Mouse (Mus musculus) heart, embryonic 12.5 days (tissue): ENCODE measurements around the gene Arf1. TPM values are rescaled to one million over a fixed set of nuclear protein-coding genes. Genes with fewer than 3 reads are reported as not detected.

Experiments
- ATAC-seq: fragments of 200-750 bp; cut with Nextera tagmentation; 2 replicates; pipeline ENCODE4 v1.8.0; 2017; ENCODE audit warnings: moderate TSS enrichment, moderate library complexity; ENCODE audit not compliant: insufficient number of reproducible peaks, low FRiP score
- H3K27ac ChIP-seq: fragments of 300-500 bp; sonication (generic); 2 replicates; pipeline ENCODE4 v1.5.1; 2016; ENCODE audit warnings: mild to moderate bottlenecking, moderate library complexity; ENCODE audit not compliant: poor library complexity, severe bottlenecking
- H3K27me3 ChIP-seq: fragments of 300-500 bp; sonication (generic); replicated peaks from 2 replicates; pipeline ENCODE4 v1.6.1; 2016; ENCODE audit warnings: mild to moderate bottlenecking, moderate library complexity
- H3K36me3 ChIP-seq: fragments of 300-500 bp; sonication (generic); 2 replicates; pipeline ENCODE4 v1.6.1; 2016; ENCODE audit warnings: mild to moderate bottlenecking, moderate library complexity
- H3K4me1 ChIP-seq: fragments of 300-500 bp; sonication (generic); replicated peaks from 2 replicates; pipeline ENCODE4 v1.6.1; 2016; ENCODE audit warnings: mild to moderate bottlenecking
- H3K4me2 ChIP-seq: fragments of 300-500 bp; sonication (generic); 2 replicates; pipeline ENCODE4 v1.6.1; 2016; ENCODE audit warnings: mild to moderate bottlenecking, moderate library complexity
- H3K4me3 ChIP-seq: fragments of 300-500 bp; sonication (generic); 2 replicates; pipeline ENCODE4 v1.5.1; 2016; ENCODE audit warnings: mild to moderate bottlenecking
- H3K9ac ChIP-seq: fragments of 300-500 bp; sonication (generic); 2 replicates; pipeline ENCODE4 v1.6.1; 2016; ENCODE audit warnings: mild to moderate bottlenecking, moderate library complexity
- H3K9me3 ChIP-seq: fragments of 300-500 bp; sonication (generic); replicated peaks from 2 replicates; pipeline ENCODE4 v1.6.1; 2016; ENCODE audit warnings: mild to moderate bottlenecking, moderate library complexity
- WGBS: fragments of 180-500 bp; shearing (Covaris S2); methylation state at CpG from one replicate; pipeline ENCODE4 v1.1.7; 2016; 5-methylcytosine and 5-hydroxymethylcytosine counted together
- polyA plus RNA-seq: library from polyadenylated mRNA; unstranded; fragments of >200 nt; fragmentation: Nextera tagmentation; extraction: Ambion mirVana; gene quantifications from 2 replicates; pipeline ENCODE4 v1.2.1, GENCODE M21; 2016

The Arf1 gene
- polyA plus RNA-seq, 1 experiment from 2014 or later: 609 TPM

- Histone ChIP-seq H3K27ac (no peak overlapping the region), H3K9ac (no peak overlapping the region), H3K4me3 (no peak overlapping the region), H3K36me3 (peaks cover 29% of the 10 kb centered on the region), H3K27me3 (0 out of 2 replicates have a peak, but pooled peaks cover 4% of the 10 kb centered on the region), H3K9me3 (no peaks in the 10 kb centered on the region), H3K4me1 (peaks cover 22% of the 10 kb centered on the region), H3K4me2 (no peak overlapping the region)
- 81% methylated on average over 5 of the region's 5 CpGs for WGBS
- ATAC-seq: no peak
Observed at GRCm38 (mm10) chr11:59185490-59185889, 42.6 kb downstream of the Arf1 start.

GRCm38 (mm10) chr11:59183821-59184220 lies 44.2 kb downstream of the Arf1 start:
- Histone ChIP-seq H3K4me2 (no peak overlapping the region; the same call in 1 of the 2 replicates), H3K4me3 (no peak overlapping the region), H3K27me3 (peaks cover 17% of the 10 kb centered on the region), H3K9ac (0 out of 2 replicates have a peak overlapping the region, but pooled peaks have one; percentile 9), H3K4me1 (peaks cover 31% of the 10 kb centered on the region), H3K9me3 (no peaks in the 10 kb centered on the region), H3K36me3 (peaks cover 29% of the 10 kb centered on the region), H3K27ac (0 out of 2 replicates have a peak overlapping the region, but pooled peaks have one; percentile 8)
- peak; percentile 70 for ATAC-seq
- 15% methylated on average over 3 of the region's 3 CpGs for WGBS

- H3K4me2 ChIP-seq: no peak within 1 kb of the TSS; the same call in 1 of the 2 replicates
- 0 out of 2 replicates have a peak within 1 kb of the TSS, but pooled peaks have one; percentile 8 for H3K27ac ChIP-seq
- peaks cover 29% of the 10 kb centered on the region for H3K36me3 ChIP-seq
- H3K9me3 ChIP-seq: no peaks in the 10 kb centered on the region
- peak within 1 kb of the TSS; percentile 48; the same call in 1 of the 2 replicates for H3K9ac ChIP-seq
- 49% methylated on average over 3 of the region's 3 CpGs for WGBS
- peaks cover 31% of the 10 kb centered on the region for H3K4me1 ChIP-seq
- no peak; the same call in 1 of the 2 replicates for ATAC-seq
- no peak within 1 kb of the TSS for H3K4me3 ChIP-seq
- peaks cover 26% of the 10 kb centered on the region for H3K27me3 ChIP-seq
Observed at GRCm38 (mm10) chr11:59182864-59183331, 45.2 kb downstream of the Arf1 start, which contains the start of gene Gjc2. Gene Gjc2 (minus strand): TSS chr11:59183213.

- Histone ChIP-seq H3K4me3 (peak overlapping the region; percentile 36), H3K9me3 (no peaks in the 10 kb centered on the region), H3K9ac (no peak overlapping the region), H3K36me3 (no peaks in the 10 kb centered on the region), H3K27me3 (peaks cover 76% of the 10 kb centered on the region), H3K4me2 (peak overlapping the region; percentile 61), H3K27ac (no peak overlapping the region), H3K4me1 (peaks cover 28% of the 10 kb centered on the region)
- peak; percentile 22; the same call in 1 of the 2 replicates for ATAC-seq
- WGBS: 9% methylated on average over 34 of the region's 34 CpGs
Observed at GRCm38 (mm10) chr11:59176921-59177320, 51.1 kb downstream of the Arf1 start.

GRCm38 (mm10) chr11:59176475-59176874 lies 51.6 kb downstream of the Arf1 start:
- Histone ChIP-seq H3K9me3 (no peaks in the 10 kb centered on the region), H3K27me3 (peaks cover 76% of the 10 kb centered on the region), H3K4me2 (peak overlapping the region; percentile 61), H3K4me3 (peak overlapping the region; percentile 36), H3K27ac (no peak overlapping the region), H3K36me3 (no peaks in the 10 kb centered on the region), H3K4me1 (peaks cover 28% of the 10 kb centered on the region), H3K9ac (peak overlapping the region; percentile 27; the same call in 1 of the 2 replicates)
- WGBS: 3% methylated on average over 48 of the region's 48 CpGs
- ATAC-seq: no peak

GRCm38 (mm10) chr11:59174189-59174838 lies 53.8 kb downstream of the Arf1 start:
- Histone ChIP-seq H3K36me3 (no peaks in the 10 kb centered on the region), H3K4me1 (peaks cover 23% of the 10 kb centered on the region), H3K4me2 (no peak overlapping the region), H3K27me3 (peaks cover 69% of the 10 kb centered on the region), H3K9ac (no peak overlapping the region), H3K4me3 (no peak overlapping the region), H3K27ac (no peak overlapping the region), H3K9me3 (no peaks in the 10 kb centered on the region)
- 50% methylated on average over 6 of the region's 6 CpGs for WGBS
- no peak for ATAC-seq

GRCm38 (mm10) chr11:59170549-59170948 lies 57.5 kb downstream of the Arf1 start:
- no peak overlapping the region for H3K9ac ChIP-seq
- no peak overlapping the region for H3K4me3 ChIP-seq
- no peak overlapping the region for H3K27ac ChIP-seq
- peaks cover 31% of the 10 kb centered on the region for H3K27me3 ChIP-seq
- H3K9me3 ChIP-seq: no peaks in the 10 kb centered on the region
- WGBS: 76% methylated on average over 4 of the region's 4 CpGs
- H3K4me2 ChIP-seq: no peak overlapping the region
- no peak for ATAC-seq
- H3K36me3 ChIP-seq: no peaks in the 10 kb centered on the region
- H3K4me1 ChIP-seq: peaks cover 14% of the 10 kb centered on the region

- no peak overlapping the region for H3K9ac ChIP-seq
- H3K36me3 ChIP-seq: no peaks in the 10 kb centered on the region
- ATAC-seq: 0 out of 2 replicates have a peak, but pooled peaks have one; percentile 30
- peaks cover 14% of the 10 kb centered on the region for H3K4me1 ChIP-seq
- H3K27me3 ChIP-seq: peaks cover 24% of the 10 kb centered on the region
- H3K4me2 ChIP-seq: no peak overlapping the region
- no peak overlapping the region for H3K27ac ChIP-seq
- H3K9me3 ChIP-seq: no peaks in the 10 kb centered on the region
- H3K4me3 ChIP-seq: no peak overlapping the region
- WGBS: 41% methylated on average over 3 of the region's 3 CpGs
Observed at GRCm38 (mm10) chr11:59169807-59170206, 58.3 kb downstream of the Arf1 start.

GRCm38 (mm10) chr11:59165616-59166241 lies 62.3 kb downstream of the Arf1 start:
- Histone ChIP-seq H3K27me3 (no peaks in the 10 kb centered on the region), H3K4me3 (no peak overlapping the region), H3K9ac (no peak overlapping the region), H3K4me2 (no peak overlapping the region), H3K4me1 (peaks cover 40% of the 10 kb centered on the region), H3K27ac (peak overlapping the region; percentile 100; the same call in 1 of the 2 replicates), H3K36me3 (0 out of 2 replicates have a peak, but pooled peaks cover 1% of the 10 kb centered on the region), H3K9me3 (no peaks in the 10 kb centered on the region)
- 51% methylated on average over 2 of the region's 2 CpGs for WGBS
- no peak for ATAC-seq

GRCm38 (mm10) chr11:59164384-59164783 lies 63.7 kb downstream of the Arf1 start:
- Histone ChIP-seq H3K4me1 (peaks cover 31% of the 10 kb centered on the region), H3K27me3 (no peaks in the 10 kb centered on the region), H3K36me3 (0 out of 2 replicates have a peak, but pooled peaks cover 6% of the 10 kb centered on the region), H3K27ac (peak overlapping the region; percentile 100), H3K4me3 (peak overlapping the region; percentile 86), H3K9ac (no peak overlapping the region), H3K4me2 (peak overlapping the region; percentile 67), H3K9me3 (no peaks in the 10 kb centered on the region)
- no peak; the same call in 1 of the 2 replicates for ATAC-seq
- WGBS: 41% methylated on average over 9 of the region's 9 CpGs
